Mouse (Mus musculus) testis, postnatal 14 days (tissue): Measurements from ENCODE around the gene Fev.

Source experiments
- DNase-seq: peaks from one replicate; pipeline ENCODE4 v3.0.0; 2021; ENCODE audit warnings: low spot score

Gene Fev

GRCm38 (mm10) chr1:74885369-74886042 is at the start of gene Fev:
Gene Fev, minus strand, starts transcription at chr1:74885419.
- no peak for DNase-seq

- no peak for DNase-seq
These were observed 42.5 kb upstream of the Fev start for GRCm38 (mm10) chr1:74927621-74928296.

GRCm38 (mm10) chr1:74926721-74927120 is 41.5 kb upstream of the Fev start:
- no peak for DNase-seq

GRCm38 (mm10) chr1:74924464-74924863 is 39.2 kb upstream of the Fev start:
- DNase-seq: no peak

GRCm38 (mm10) chr1:74915706-74916105 is 30.5 kb upstream of the Fev start:
- no peak for DNase-seq

GRCm38 (mm10) chr1:74902191-74902590 is 17.0 kb upstream of the Fev start:
- no peak for DNase-seq

- DNase-seq: peak; percentile 52
These were observed 16.5 kb upstream of the Fev start for GRCm38 (mm10) chr1:74901686-74902085.

- DNase-seq: no peak
These were observed 15.4 kb upstream of the Fev start for GRCm38 (mm10) chr1:74900341-74901285.

GRCm38 (mm10) chr1:74898656-74899431 is 13.6 kb upstream of the Fev start:
- no peak for DNase-seq

GRCm38 (mm10) chr1:74897976-74898375 is 12.8 kb upstream of the Fev start:
- DNase-seq: no peak

- peak; percentile 42 for DNase-seq
These were observed 9.7 kb upstream of the Fev start for GRCm38 (mm10) chr1:74894966-74895365.

GRCm38 (mm10) chr1:74893134-74893855 is 8.1 kb upstream of the Fev start, which contains the start of gene Cryba2:
Gene Cryba2, minus strand, starts transcription at chr1:74893143.
- DNase-seq: no peak

- no peak for DNase-seq
These were observed 7.3 kb upstream of the Fev start for GRCm38 (mm10) chr1:74892351-74893133.

- no peak for DNase-seq
These were observed 6.3 kb upstream of the Fev start for GRCm38 (mm10) chr1:74891513-74891912.

- no peak for DNase-seq
These were observed 750 bp downstream of the Fev start for GRCm38 (mm10) chr1:74884196-74885141.

- no peak for DNase-seq
These were observed 1.8 kb downstream of the Fev start for GRCm38 (mm10) chr1:74883441-74883840.

- no peak for DNase-seq
These were observed 2.4 kb downstream of the Fev start for GRCm38 (mm10) chr1:74882828-74883227.

GRCm38 (mm10) chr1:74882055-74882734 is 3.0 kb downstream of the Fev start:
- no peak for DNase-seq
